Mouse (Mus musculus) T-helper 2 cell (primary cell): ENCODE results near the gene Defa35.
"Not testable (repeated sequence)": the region's sequence is repeated elsewhere in the genome, so short reads cannot be mapped to it uniquely, and the experiment has no call there.

Experiments
- in situ Hi-C: fragments of 300-600 bp; cut with MboI, MseI; formaldehyde crosslinking; loops from one replicate; pipeline ENCODE4 v1.15.1; 2025; ENCODE audit warnings: high pct_unique_total_duplicates

The Defa35 gene

DNA sequence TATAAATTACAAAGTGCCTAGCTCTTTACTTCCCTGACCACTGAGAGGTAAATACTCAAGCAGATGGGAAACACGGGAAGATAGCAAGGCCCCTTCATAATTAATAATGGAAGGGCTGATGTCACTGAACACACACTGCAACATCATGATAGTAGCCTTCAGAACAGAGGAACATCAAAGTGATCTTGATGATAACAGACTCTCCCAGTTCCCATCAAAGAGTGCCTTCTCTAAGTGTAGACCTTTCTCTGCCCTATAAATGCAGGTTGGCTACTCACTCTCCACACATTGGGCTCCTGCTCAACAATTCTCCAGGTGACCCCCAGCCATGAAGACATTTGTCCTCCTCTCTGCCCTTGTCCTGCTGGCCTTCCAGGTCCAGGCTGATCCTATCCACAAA, at the start of gene Defa35:
Defa35 (plus strand) TSS at position 301 of the 400 bp plus-strand sequence.
- in situ Hi-C loops: not testable (repeated sequence)

DNA sequence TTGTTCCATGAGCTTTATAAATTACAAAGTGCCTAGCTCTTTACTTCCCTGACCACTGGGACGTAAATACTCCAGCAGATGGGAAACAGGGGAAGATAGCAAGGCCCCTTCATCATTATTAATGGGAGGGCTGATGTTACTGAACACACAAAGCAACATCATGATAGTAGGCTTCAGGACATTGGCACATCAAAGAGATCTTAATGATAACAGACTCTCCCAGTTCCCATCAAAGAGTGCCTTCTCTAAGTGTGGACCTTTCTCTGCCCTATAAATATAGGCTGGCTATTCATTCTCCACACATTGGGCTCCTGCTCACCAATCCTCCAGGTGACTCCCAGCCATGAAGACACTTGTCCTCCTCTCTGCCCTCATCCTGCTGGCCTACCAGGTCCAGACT, 39.6 kb upstream of the Defa35 start, which contains the start of gene Defa21:
Defa21 (plus strand) TSS at position 301 of the 400 bp plus-strand sequence.
- in situ Hi-C loops: not testable (repeated sequence)

DNA sequence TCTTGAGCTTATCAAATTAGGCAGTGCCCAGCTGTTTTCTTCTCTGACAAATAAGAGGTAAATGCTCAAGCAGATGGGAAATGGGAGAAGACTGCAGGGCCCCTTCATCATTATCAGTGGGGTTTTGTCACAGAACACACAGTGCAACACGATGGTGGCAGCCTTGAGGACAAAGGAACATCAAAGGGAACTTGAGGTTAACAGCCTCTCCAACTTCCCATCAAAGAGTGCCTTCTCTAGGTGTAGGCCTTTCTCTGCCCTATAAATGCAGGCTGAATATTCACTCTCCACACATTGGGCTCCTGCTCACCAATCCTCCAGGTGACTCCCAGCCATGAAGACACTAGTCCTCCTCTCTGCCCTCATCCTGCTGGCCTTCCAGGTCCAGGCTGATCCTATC, 10.1 kb upstream of the Defa35 start, which contains the start of gene Defa23:
Defa23 (plus strand) TSS at position 301 of the 400 bp plus-strand sequence.
- in situ Hi-C loops: not testable (repeated sequence)

DNA sequence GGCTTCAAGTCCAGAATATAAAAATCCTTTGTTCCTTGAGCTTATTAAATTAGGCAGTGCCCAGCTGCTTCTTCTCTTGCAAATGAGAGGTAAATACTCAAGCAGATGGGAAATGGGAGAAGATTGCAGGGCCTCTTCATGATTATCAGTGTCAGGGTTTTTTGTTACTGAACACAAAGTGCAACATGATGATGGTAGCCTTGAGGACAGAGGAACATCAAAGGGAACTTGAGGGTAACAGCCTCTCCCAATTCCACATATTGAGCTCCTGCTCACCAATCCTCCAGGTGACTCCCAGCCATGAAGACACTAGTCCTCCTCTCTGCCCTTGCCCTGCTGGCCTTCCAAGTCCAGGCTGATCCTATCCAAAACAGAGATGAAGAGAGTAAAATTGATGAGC, 19.3 kb downstream of the Defa35 start, which contains the start of gene Defa25:
Defa25 (plus strand) TSS at position 301 of the 400 bp plus-strand sequence.
- in situ Hi-C loops: not testable (repeated sequence)

DNA sequence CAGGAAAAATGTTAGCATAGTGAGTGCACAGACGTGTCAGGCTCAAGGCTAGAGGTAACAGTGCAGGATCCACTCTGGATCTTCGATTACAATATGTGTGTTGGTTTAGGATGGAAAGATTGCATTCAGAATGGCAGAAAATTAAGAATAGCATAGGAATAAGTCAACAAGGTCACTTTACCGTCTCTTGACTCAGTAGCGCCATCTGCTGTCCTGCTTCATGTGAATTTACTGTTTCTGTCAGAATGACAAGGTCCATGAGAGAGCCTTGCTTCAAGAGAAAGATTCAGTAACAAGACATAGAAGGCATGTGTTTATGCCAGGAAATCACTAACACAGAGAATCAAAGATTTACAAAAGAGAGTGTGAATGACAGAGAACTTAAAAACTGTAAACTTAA, 28.3 kb downstream of the Defa35 start:
- in situ Hi-C loops: no loop called here

DNA sequence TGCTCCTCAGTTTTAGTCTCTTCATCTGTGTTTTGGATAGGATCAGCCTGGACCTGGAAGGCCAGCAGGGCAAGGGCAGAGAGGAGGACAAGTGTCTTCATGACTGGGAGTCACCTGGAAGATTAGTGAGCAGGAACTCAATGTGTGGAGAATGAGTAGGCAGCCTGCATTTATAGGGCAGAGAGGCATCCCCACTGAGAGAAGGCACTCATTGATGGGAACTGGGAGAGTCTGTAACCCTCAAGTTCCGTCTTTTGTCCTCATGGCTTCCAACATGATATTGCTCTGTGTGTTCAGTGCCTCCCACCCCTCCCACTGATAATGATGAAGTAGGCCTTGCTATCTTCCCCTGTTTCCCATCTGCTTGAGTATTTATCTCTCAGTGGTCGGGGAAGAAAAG, 31.1 kb downstream of the Defa35 start, which contains the start of gene Gm14851:
Gm14851 (minus strand) TSS at position 101 of the 400 bp plus-strand sequence.
- in situ Hi-C loops: not testable (repeated sequence)
